Mouse (Mus musculus) embryonic facial prominence, embryonic 11.5 days (tissue): ENCODE measurements around the gene Panx2. TPM values are rescaled to one million over a fixed set of nuclear protein-coding genes. Genes with fewer than 3 reads are reported as not detected.
A peak's percentile ranks its signal among the peaks of the same experiment; 100 is the strongest.

Experiments
- ATAC-seq: fragments of 200-750 bp; cut with Nextera tagmentation; replicated peaks from 2 replicates; pipeline ENCODE4 v1.8.0; 2017; ENCODE audit warnings: low read depth; ENCODE audit not compliant: insufficient number of reproducible peaks, low FRiP score, low TSS enrichment
- DNase-seq: peaks from one replicate; pipeline ENCODE4 v3.0.0-alpha.2; 2015; ENCODE audit warnings: low spot score
- H3K27ac ChIP-seq: fragments of 300-500 bp; sonication (generic); replicated peaks from 2 replicates; pipeline ENCODE4 v1.5.1; 2014; ENCODE audit warnings: mild to moderate bottlenecking, low read depth, low read length, control low read depth
- H3K27me3 ChIP-seq: fragments of 300-500 bp; sonication (generic); 2 replicates; pipeline ENCODE4 v1.6.1; 2014; ENCODE audit warnings: mild to moderate bottlenecking, low read length, moderate library complexity, mixed read lengths; ENCODE audit not compliant: control insufficient read depth, insufficient read depth
- H3K36me3 ChIP-seq: fragments of 300-500 bp; sonication (generic); replicated peaks from 2 replicates; pipeline ENCODE4 v1.6.1; 2014; ENCODE audit warnings: low read depth, mild to moderate bottlenecking, low read length, moderate library complexity, mixed read lengths; ENCODE audit not compliant: control insufficient read depth, insufficient read depth
- H3K4me1 ChIP-seq: fragments of 300-500 bp; sonication (generic); 2 replicates; pipeline ENCODE4 v1.6.1; 2014; ENCODE audit warnings: low read length, mixed read lengths; ENCODE audit not compliant: control insufficient read depth, insufficient read depth
- H3K4me2 ChIP-seq: fragments of 300-500 bp; sonication (generic); 2 replicates; pipeline ENCODE4 v1.6.1; 2014; ENCODE audit warnings: low read depth, mild to moderate bottlenecking, control low read depth, low read length, moderate library complexity
- H3K4me3 ChIP-seq: fragments of 300-500 bp; sonication (generic); 2 replicates; pipeline ENCODE4 v1.5.1; 2014; ENCODE audit warnings: low read depth, low read length, control low read depth
- H3K9ac ChIP-seq: fragments of 300-500 bp; sonication (generic); replicated peaks from 2 replicates; pipeline ENCODE4 v1.6.1; 2014; ENCODE audit warnings: mild to moderate bottlenecking, control low read depth, low read length
- H3K9me3 ChIP-seq: fragments of 300-500 bp; sonication (generic); replicated peaks from 2 replicates; pipeline ENCODE4 v1.6.1; 2016; ENCODE audit warnings: mild to moderate bottlenecking, low read length, inconsistent platforms, mixed read lengths; ENCODE audit not compliant: control insufficient read depth
- WGBS: fragments of 180-500 bp; shearing (Covaris S2); extraction: QIAGEN DNeasy Blood & Tissue Kit; methylation state at CpG from one replicate; pipeline ENCODE4 v1.1.7; 2014; 5-methylcytosine and 5-hydroxymethylcytosine counted together
- polyA plus RNA-seq: library from polyadenylated mRNA; unstranded; fragments of >200 nt; fragmentation: Nextera tagmentation; extraction: Ambion mirVana; gene quantifications from 2 replicates; pipeline ENCODE4 v1.2.1, GENCODE M21; 2014

Panx2 gene
- polyA plus RNA-seq, 1 experiment from 2014 or later = 0.24 TPM

DNA sequence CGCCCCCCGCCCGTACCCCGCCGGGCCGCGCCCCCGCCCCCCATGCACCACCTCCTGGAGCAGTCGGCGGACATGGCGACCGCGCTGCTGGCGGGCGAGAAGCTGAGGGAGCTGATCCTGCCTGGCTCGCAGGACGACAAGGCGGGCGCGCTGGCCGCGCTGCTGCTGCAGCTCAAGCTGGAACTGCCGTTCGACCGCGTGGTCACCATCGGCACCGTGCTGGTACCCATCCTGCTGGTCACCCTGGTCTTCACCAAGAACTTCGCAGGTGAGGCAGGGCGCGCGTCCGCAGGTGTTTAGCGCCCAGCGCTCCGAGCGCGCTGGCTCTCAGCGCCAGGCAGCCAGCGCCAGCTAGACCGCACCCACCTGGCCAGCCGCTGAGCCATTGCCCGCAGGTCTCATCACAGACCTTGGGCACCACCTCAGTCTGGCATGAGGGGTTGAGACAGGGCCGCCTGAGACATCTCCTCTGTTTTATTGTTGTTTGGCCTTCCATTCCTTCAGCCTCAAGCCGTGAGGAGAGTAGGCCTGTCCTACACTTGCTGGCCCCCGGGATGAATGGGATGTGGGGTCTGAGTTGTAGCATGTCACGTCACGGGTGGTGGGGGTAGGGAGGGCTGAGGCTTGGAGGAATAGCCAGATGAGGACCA, 623 bp downstream of the Panx2 start:
- 2% methylated on average over 40 of the region's 48 CpGs for WGBS
- Histone ChIP-seq H3K36me3 (no peaks in the 10 kb centered on the region), H3K27ac (no peak overlapping the region), H3K9me3 (no peaks in the 10 kb centered on the region), H3K4me1 (no peaks in the 10 kb centered on the region; the same call in 1 of the 2 replicates), H3K27me3 (peaks cover 9% of the 10 kb centered on the region), H3K4me2 (peak overlapping the region; percentile 89), H3K9ac (peak overlapping the region; percentile 61), H3K4me3 (peak overlapping the region; percentile 63)
- peak; percentile 52 for DNase-seq
- peak; percentile 35; the same call in 1 of the 2 replicates for ATAC-seq

DNA sequence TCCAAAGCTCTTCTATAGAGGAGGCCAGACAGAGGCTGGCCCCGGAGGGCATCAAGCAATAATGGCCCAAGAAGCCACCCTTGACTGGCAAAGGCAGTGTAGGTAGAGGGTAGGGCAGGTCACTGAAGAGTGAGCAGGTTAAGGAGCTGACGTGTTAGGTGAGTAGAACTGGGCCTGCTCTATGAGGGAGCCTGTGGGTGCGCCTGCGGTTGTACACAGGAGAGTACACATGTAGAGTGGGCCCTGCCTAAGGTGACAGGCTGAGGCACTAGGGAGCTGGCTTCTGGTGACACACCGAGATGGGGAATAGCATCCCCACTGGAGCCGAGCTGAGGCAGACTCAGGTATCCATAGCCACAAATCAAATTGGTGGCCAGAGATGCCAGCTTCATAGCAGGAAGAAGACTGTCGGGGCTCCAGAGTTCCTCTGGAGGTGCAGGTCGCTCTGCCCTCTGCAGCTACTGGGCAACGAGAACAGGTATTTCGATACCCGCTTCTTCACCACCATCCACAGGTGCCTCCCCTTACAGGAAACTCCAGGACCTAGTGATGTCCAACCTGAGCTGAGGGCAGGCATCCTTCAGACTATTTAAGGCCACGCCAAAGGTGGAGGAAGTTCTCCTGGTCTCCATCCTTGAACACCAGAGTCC, 1.4 kb downstream of the Panx2 start:
- Histone ChIP-seq H3K4me2 (no peak overlapping the region), H3K4me3 (no peak overlapping the region), H3K27me3 (peaks cover 9% of the 10 kb centered on the region), H3K27ac (no peak overlapping the region), H3K9me3 (no peaks in the 10 kb centered on the region), H3K4me1 (no peaks in the 10 kb centered on the region; the same call in 1 of the 2 replicates), H3K9ac (no peak overlapping the region), H3K36me3 (no peaks in the 10 kb centered on the region)
- ATAC-seq (no peak), DNase-seq (no peak)
- WGBS = 82% methylated on average over 12 of the region's 12 CpGs

DNA sequence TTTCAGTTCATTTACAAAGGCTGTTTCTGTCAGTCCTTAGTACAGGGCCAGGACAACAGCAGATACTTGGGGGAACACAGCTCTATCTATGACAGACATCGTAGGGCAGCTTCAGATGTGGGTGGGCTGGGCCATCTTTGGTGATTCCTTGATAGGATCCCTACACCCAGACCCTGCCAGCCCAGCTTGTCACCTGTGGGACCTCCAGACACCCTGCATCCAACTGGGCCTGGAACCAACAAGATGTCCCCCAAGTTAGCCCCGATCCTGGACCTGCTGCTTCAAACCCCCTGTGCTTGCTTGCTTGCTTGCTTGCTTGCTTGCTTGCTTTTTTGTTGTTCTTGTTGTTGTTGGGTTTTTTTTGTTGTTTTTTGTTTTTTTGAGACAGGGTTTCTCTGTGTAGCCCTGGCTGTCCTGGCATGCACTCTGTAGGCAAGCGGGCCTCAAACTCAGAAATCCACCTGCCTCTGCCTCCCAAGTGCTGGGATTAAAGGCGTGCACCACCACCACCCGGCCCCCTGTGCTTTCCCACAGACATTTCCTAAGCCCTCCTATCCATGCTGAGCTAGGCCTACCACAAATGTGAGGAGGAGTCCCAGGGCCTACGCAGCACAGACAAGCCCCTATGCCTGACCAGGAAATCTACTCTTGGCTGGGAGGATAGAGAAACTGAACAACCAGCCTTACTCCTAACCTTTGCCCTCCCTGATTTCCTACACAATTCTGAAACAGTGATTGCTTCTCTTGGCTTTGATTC, 2.4 kb downstream of the Panx2 start:
- Histone ChIP-seq H3K27me3 (peaks cover 17% of the 10 kb centered on the region), H3K4me2 (no peak overlapping the region), H3K9ac (no peak overlapping the region), H3K9me3 (no peaks in the 10 kb centered on the region), H3K4me1 (no peaks in the 10 kb centered on the region; the same call in 1 of the 2 replicates), H3K36me3 (no peaks in the 10 kb centered on the region), H3K27ac (no peak overlapping the region), H3K4me3 (no peak overlapping the region)
- no peak for ATAC-seq
- 88% methylated on average over 6 of the region's 6 CpGs for WGBS
- no peak for DNase-seq

DNA sequence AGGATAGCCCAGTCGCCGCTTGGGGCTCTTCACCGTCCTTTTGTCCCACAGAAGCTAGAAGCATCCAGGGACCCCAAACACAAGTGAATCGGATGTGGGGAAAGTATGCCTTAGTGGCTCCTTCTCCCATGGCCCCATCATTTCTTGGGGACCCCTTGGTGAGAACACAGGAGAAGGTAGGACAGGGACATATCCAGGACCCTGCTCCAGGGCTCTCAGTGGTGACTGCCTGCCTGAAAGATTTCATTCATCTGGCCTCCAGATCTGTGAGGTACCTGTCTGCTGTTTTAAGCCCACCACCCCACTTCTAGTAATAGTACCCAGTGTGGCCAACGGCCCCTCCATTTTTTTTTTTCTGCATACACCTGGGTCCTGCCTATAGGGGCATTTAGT, 3.0 kb downstream of the Panx2 start:
- Histone ChIP-seq H3K9me3 (no peaks in the 10 kb centered on the region), H3K4me2 (no peak overlapping the region), H3K4me3 (no peak overlapping the region), H3K27ac (no peak overlapping the region), H3K27me3 (peaks cover 23% of the 10 kb centered on the region), H3K9ac (no peak overlapping the region), H3K4me1 (no peaks in the 10 kb centered on the region; the same call in 1 of the 2 replicates), H3K36me3 (no peaks in the 10 kb centered on the region)
- ATAC-seq = no peak
- DNase-seq = no peak
- 85% methylated on average over 5 of the region's 5 CpGs for WGBS

DNA sequence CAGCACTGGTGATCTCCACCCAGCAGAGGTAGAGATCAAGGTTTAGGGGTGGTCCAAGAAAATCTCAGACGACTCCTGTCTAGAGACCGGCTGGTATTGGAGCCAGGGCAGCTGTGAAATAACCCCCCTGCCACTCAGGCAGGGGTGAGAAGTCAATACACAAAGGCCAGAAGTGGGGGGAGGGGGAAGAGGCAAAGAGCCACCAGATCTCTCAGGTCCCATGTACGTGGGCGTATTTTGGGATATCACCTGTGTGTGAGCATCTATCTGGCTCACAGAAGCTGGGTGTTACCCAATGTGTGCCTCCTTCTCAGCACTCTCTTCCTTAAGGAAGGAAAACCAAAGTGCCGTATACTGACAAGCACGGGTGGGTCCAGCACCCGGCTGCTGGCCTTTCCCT, 3.5 kb downstream of the Panx2 start:
- H3K4me3 ChIP-seq = no peak overlapping the region
- H3K9ac ChIP-seq = no peak overlapping the region
- no peaks in the 10 kb centered on the region; the same call in 1 of the 2 replicates for H3K4me1 ChIP-seq
- no peak for ATAC-seq
- no peak overlapping the region for H3K27ac ChIP-seq
- peaks cover 28% of the 10 kb centered on the region for H3K27me3 ChIP-seq
- no peak overlapping the region for H3K4me2 ChIP-seq
- no peak for DNase-seq
- no peaks in the 10 kb centered on the region for H3K36me3 ChIP-seq
- H3K9me3 ChIP-seq = no peaks in the 10 kb centered on the region
- 74% methylated on average over 7 of the region's 7 CpGs for WGBS

DNA sequence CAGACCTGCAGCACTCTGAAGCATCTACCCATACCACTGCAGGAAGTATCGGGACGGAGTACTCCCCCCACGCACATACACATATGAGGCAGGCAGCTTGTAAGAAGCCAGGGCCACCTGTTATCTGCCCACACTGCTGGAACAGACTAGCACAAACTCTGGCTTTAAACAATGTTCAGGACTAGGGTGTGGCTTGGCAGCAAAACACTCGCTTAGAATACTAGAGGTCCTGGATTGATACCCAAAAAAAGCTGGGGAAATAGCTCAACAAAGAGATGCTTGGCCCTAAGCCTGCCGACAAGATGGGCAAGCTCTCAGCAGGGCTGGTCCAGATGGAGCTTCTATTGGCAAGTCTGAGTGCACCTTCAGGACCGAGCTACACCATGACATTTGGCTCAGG, 4.0 kb downstream of the Panx2 start:
- Histone ChIP-seq H3K4me2 (no peak overlapping the region), H3K4me3 (no peak overlapping the region), H3K9ac (no peak overlapping the region), H3K36me3 (no peaks in the 10 kb centered on the region), H3K9me3 (no peaks in the 10 kb centered on the region), H3K27ac (no peak overlapping the region), H3K27me3 (peaks cover 33% of the 10 kb centered on the region), H3K4me1 (no peaks in the 10 kb centered on the region; the same call in 1 of the 2 replicates)
- DNase-seq = no peak
- ATAC-seq = no peak
- WGBS = 78% methylated on average over 6 of the region's 6 CpGs

DNA sequence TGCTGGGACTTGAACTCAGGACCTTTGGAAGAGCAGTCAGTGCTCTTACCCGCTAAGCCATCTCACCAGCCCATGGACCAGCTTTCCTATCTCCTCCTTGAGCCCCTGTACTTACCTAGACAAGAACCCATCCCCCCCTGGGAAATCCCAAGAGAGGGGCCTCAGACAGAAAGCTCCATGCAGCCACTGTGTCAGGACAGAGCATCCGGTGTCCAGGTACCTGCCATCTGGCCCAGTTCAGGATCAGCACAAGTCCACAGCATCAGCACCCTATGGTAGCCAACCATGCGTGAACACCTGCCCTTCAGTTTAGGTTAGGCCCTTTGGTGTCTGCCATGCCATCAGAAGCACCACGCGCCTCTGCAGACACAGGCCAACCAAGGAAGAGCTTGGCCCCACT, 5.4 kb downstream of the Panx2 start:
- H3K36me3 ChIP-seq = no peaks in the 10 kb centered on the region
- no peaks in the 10 kb centered on the region; the same call in 1 of the 2 replicates for H3K4me1 ChIP-seq
- H3K4me3 ChIP-seq = no peak overlapping the region
- 93% methylated on average over 5 of the region's 5 CpGs for WGBS
- no peak overlapping the region for H3K4me2 ChIP-seq
- ATAC-seq (no peak), DNase-seq (no peak)
- no peaks in the 10 kb centered on the region for H3K9me3 ChIP-seq
- H3K27ac ChIP-seq = no peak overlapping the region
- peaks cover 32% of the 10 kb centered on the region for H3K27me3 ChIP-seq
- no peak overlapping the region for H3K9ac ChIP-seq

DNA sequence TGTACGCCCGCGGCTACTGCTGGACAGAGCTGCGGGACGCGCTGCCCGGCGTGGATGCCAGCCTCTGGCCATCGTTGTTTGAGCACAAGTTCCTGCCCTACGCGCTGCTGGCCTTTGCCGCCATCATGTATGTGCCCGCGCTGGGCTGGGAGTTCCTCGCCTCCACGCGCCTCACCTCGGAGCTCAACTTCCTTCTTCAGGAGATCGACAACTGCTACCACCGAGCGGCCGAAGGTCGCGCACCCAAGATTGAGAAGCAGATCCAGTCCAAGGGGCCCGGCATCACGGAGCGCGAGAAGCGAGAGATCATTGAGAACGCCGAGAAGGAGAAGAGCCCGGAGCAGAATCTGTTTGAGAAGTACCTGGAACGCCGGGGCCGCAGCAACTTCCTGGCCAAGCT, 8.1 kb downstream of the Panx2 start:
- DNase-seq (no peak), ATAC-seq (no peak)
- H3K36me3 ChIP-seq = no peaks in the 10 kb centered on the region
- no peaks in the 10 kb centered on the region for H3K9me3 ChIP-seq
- H3K27me3 ChIP-seq = peaks cover 26% of the 10 kb centered on the region
- no peak overlapping the region for H3K27ac ChIP-seq
- no peak overlapping the region for H3K4me3 ChIP-seq
- no peak overlapping the region for H3K9ac ChIP-seq
- H3K4me2 ChIP-seq = no peak overlapping the region
- no peaks in the 10 kb centered on the region for H3K4me1 ChIP-seq
- WGBS = 33% methylated on average over 35 of the region's 35 CpGs
